Comparison of ENCODE assay signal across 9 mouse cellular contexts in genomic region chr4:136089748-136090583, GRCm38 (mm10). TPM values are rescaled to one million over a fixed set of nuclear protein-coding genes. Genes with fewer than 3 reads are reported as not detected.
DNase-seq lines count a peak whose midpoint lies in the region; ATAC-seq and TF ChIP-seq lines count a peak whose summit lies in the region.
"Had no signal": no experiment of that assay in that cellular context is flagged by ENCODE, and none has a peak within 500 bp of the region (broad histone marks: within the 10 kb centered on the region; RNA-seq: fewer than 3 reads in every experiment).

No protein-coding gene starts in this region.

- 64% methylated on average over 11 of the region's 11 CpGs for WGBS in hindbrain, embryonic 11.5 days

- peak; percentile 60 for ATAC-seq in neutrophil, adult 5-6 weeks (ENCODE audit: extremely low read depth, insufficient number of reproducible peaks, low FRiP score, poor library complexity, severe bottlenecking)
- no peak for ATAC-seq in hindbrain, embryonic 11.5 days (ENCODE audit: low FRiP score)

- H3K27me3 ChIP-seq in CH12.LX (replicated peaks), result peaks cover 12% of the 10 kb centered on the region
- no peaks in the 10 kb centered on the region for H3K27me3 ChIP-seq in hindbrain, embryonic 11.5 days (ENCODE audit: control insufficient read depth, insufficient read depth, low read length)

- H3K4me3 ChIP-seq in CH12.LX (replicated peaks in 1 of 3; ENCODE audit: low read depth in 2 of 3, low read length in 2 of 3, poor library complexity in 1 of 3), result no peak overlapping the region
- no peak overlapping the region for H3K4me3 ChIP-seq in hindbrain, embryonic 11.5 days (ENCODE audit: low read depth, low read length)
- H3K4me3 ChIP-seq: megakaryocyte, embryonic 14.5 days had no signal

- peaks cover 22 to 37% of the 10 kb centered on the region in 2 experiments for H3K4me1 ChIP-seq in CH12.LX (ENCODE audit: control insufficient read depth in 1 of 2, insufficient read depth in 2 of 2)
- H3K4me1 ChIP-seq in hindbrain, embryonic 11.5 days (replicated peaks; ENCODE audit: control insufficient read depth, insufficient read depth, low read length), result no peaks in the 10 kb centered on the region
- H3K4me1 ChIP-seq: megakaryocyte, embryonic 14.5 days had no signal

- dilution Hi-C loops in CH12.LX (cut with MboI; ENCODE audit: extremely low pct_ligation_motif_present, extremely low pct_unique_long_range_greater_than_20kb, low sequenced_read_pairs), result no loop called here

- H3K79me2 ChIP-seq in CH12.LX (replicated peaks; ENCODE audit: control insufficient read depth, extremely low read depth, insufficient read depth, poor library complexity, severe bottlenecking), result no peaks in the 10 kb centered on the region

- peak; percentile 53 for TF ChIP-seq EP300 in CH12.LX (IDR thresholded peaks at IDR 0.05; ENCODE audit: low read length)

- in situ Hi-C loops in CH12.LX (cut with MboI; ENCODE audit: low pct_ligation_motif_present, low pct_unique_long_range_greater_than_20kb, low sequenced_read_pairs), result no loop called here

- H3K36me3 ChIP-seq in CH12.LX (replicated peaks in 1 of 2; ENCODE audit: control insufficient read depth in 1 of 2, insufficient read depth in 1 of 2, low read length in 1 of 2), result no peaks in the 10 kb centered on the region
- no peaks in the 10 kb centered on the region for H3K36me3 ChIP-seq in hindbrain, embryonic 11.5 days (ENCODE audit: control insufficient read depth, insufficient read depth, low read length)

- peak overlapping the region; percentile 74 for H3K27ac ChIP-seq in CH12.LX (ENCODE audit: insufficient read depth, low read depth)
- no peak overlapping the region for H3K27ac ChIP-seq in hindbrain, embryonic 11.5 days (ENCODE audit: low read depth, low read length)

- DNase-seq in adrenal gland, postnatal 14 days, result peak; percentile 31
- DNase-seq in adrenal gland, adult 18-20 months (ENCODE audit: low spot score in 2 of 2), result no peak
- peak; percentile 51 for DNase-seq in CH12.LX (ENCODE audit: extremely low read depth)
- peak; percentile 52 for DNase-seq in kidney, adult 11 months
- no peak for DNase-seq in hindbrain, embryonic 11.5 days (ENCODE audit: low spot score)
- DNase-seq in cerebellum, postnatal 4 days (ENCODE audit: low spot score in 2 of 2), result no peak
- no peak for DNase-seq in ovary, postnatal 36 days (ENCODE audit: low spot score)

- H3K4me2 ChIP-seq in CH12.LX (ENCODE audit: insufficient read depth, low read depth, poor library complexity, severe bottlenecking), result no peak overlapping the region
- no peak overlapping the region for H3K4me2 ChIP-seq in hindbrain, embryonic 11.5 days (replicated peaks; ENCODE audit: low read depth, low read length)

- no peak; the same call in 1 of the 2 replicates for TF ChIP-seq RAD21 in CH12.LX (IDR thresholded peaks at IDR 0.05; ENCODE audit: low read depth, low read length)

- TF ChIP-seq POLR2A in CH12.LX (IDR thresholded peaks at IDR 0.05; ENCODE audit: low read depth, low read length), result peak; percentile 20; the same call in 1 of the 2 replicates

- peaks cover 8% of the 10 kb centered on the region for H3K9me3 ChIP-seq in CH12.LX (replicated peaks; ENCODE audit: low read length)
- no peaks in the 10 kb centered on the region for H3K9me3 ChIP-seq in hindbrain, embryonic 11.5 days (ENCODE audit: control insufficient read depth, low read length)

- H3K9ac ChIP-seq in CH12.LX (ENCODE audit: insufficient read depth, low read depth), result 0 out of 2 replicates have a peak overlapping the region, but pooled peaks have one; percentile 7
- no peak overlapping the region for H3K9ac ChIP-seq in hindbrain, embryonic 11.5 days (ENCODE audit: low read depth, low read length)

- no peak for TF ChIP-seq CTCF in CH12.LX (conservative IDR thresholded peaks at IDR 0.05 in 1 of 2, IDR thresholded peaks at IDR 0.05 in 1 of 2; ENCODE audit: low read depth in 2 of 2, low read length in 2 of 2)

TF ChIP-seq in CH12.LX, 34 proteins besides CTCF, POLR2A, EP300 and RAD21:
- TF ChIP-seq MXI1 (IDR thresholded peaks at IDR 0.05; ENCODE audit: low read depth, low read length) (peak; percentile 43; the same call in 1 of the 2 replicates), TBP (conservative IDR thresholded peaks at IDR 0.05; ENCODE audit: low read depth, low read length) (0 out of 2 replicates have a peak, but pooled peaks have one; percentile 35), ZC3H11A (IDR thresholded peaks at IDR 0.05; ENCODE audit: low read depth, low read length) (no peak), NRF1 (IDR thresholded peaks at IDR 0.05; ENCODE audit: low read depth, low read length) (no peak), ETS1 (conservative IDR thresholded peaks at IDR 0.05; ENCODE audit: low read depth, low read length) (peak; percentile 21), ZNF384 (IDR thresholded peaks at IDR 0.05; ENCODE audit: low read depth, low read length) (peak; percentile 78), HCFC1 (IDR thresholded peaks at IDR 0.05; ENCODE audit: low read depth, low read length) (no peak), SMC3 (IDR thresholded peaks at IDR 0.05; ENCODE audit: low read depth, low read length) (0 out of 2 replicates have a peak, but pooled peaks have one; percentile 6), MYC (IDR thresholded peaks at IDR 0.05; ENCODE audit: low read depth, low read length) (no peak), MAFK (IDR thresholded peaks at IDR 0.05; ENCODE audit: insufficient replicate concordance, low read length) (no peak), JUND (conservative IDR thresholded peaks at IDR 0.05; ENCODE audit: low read depth, low read length) (no peak), IRF4 (IDR thresholded peaks at IDR 0.05; ENCODE audit: low read depth, low read length) (peak; percentile 52; the same call in 1 of the 2 replicates), ELF1 (IDR thresholded peaks at IDR 0.05; ENCODE audit: low read depth, low read length) (peak; percentile 39; the same call in 1 of the 2 replicates), MEF2A (IDR thresholded peaks at IDR 0.05; ENCODE audit: borderline replicate concordance, low read depth, low read length) (peak; percentile 50), BHLHE40 (IDR thresholded peaks at IDR 0.05; ENCODE audit: low read depth, low read length) (peak; percentile 48), UBTF (IDR thresholded peaks at IDR 0.05; ENCODE audit: low read depth, low read length) (no peak), SIN3A (IDR thresholded peaks at IDR 0.05; ENCODE audit: low read length) (0 out of 2 replicates have a peak, but pooled peaks have one; percentile 42), CHD2 (IDR thresholded peaks at IDR 0.05; ENCODE audit: low read length) (no peak), TCF12 (IDR thresholded peaks at IDR 0.05; ENCODE audit: low read depth, low read length) (peak; percentile 81), POLR2AphosphoS2 (IDR thresholded peaks at IDR 0.05; ENCODE audit: low read depth, low read length) (no peak), MAX (IDR thresholded peaks at IDR 0.05; ENCODE audit: low read length) (peak; percentile 51; the same call in 1 of the 2 replicates), USF2 (conservative IDR thresholded peaks at IDR 0.05; ENCODE audit: low read depth, low read length) (no peak), JUN (IDR thresholded peaks at IDR 0.05; ENCODE audit: insufficient read depth, low read depth, low read length) (no peak), E2F4 (IDR thresholded peaks at IDR 0.05; ENCODE audit: insufficient replicate concordance, low read depth, low read length) (no peak), PAX5 (IDR thresholded peaks at IDR 0.05; ENCODE audit: low read length) (no peak), RCOR1 (conservative IDR thresholded peaks at IDR 0.05; ENCODE audit: low read depth, low read length) (0 out of 2 replicates have a peak, but pooled peaks have one; percentile 54), KAT2A (IDR thresholded peaks at IDR 0.05; ENCODE audit: insufficient replicate concordance, low read length) (no peak), GABPA (IDR thresholded peaks at IDR 0.05; ENCODE audit: insufficient replicate concordance, low read depth, low read length) (no peak), ZKSCAN1 (IDR thresholded peaks at IDR 0.05; ENCODE audit: borderline replicate concordance, low read depth, low read length) (no peak), MAZ (IDR thresholded peaks at IDR 0.05; ENCODE audit: low read depth, low read length) (0 out of 2 replicates have a peak, but pooled peaks have one; percentile 53), CHD1 (IDR thresholded peaks at IDR 0.05; ENCODE audit: low read depth, low read length) (peak; percentile 83; the same call in 1 of the 2 replicates), NELFE (IDR thresholded peaks at IDR 0.05; ENCODE audit: low read depth, low read length) (0 out of 2 replicates have a peak, but pooled peaks have one; percentile 35), USF1 (IDR thresholded peaks at IDR 0.05; ENCODE audit: low read depth, low read length) (no peak), ZMIZ1 (IDR thresholded peaks at IDR 0.05; ENCODE audit: low read depth, low read length) (no peak)

RNA-seq across cellular contexts. Expression of gene Rpl11, which starts 36.7 kb away (rescaled TPM):
- total RNA-seq in adrenal gland, postnatal 14 days (2021), result 722 and 781 TPM in 2 replicates
- total RNA-seq in adrenal gland, adult 18-20 months (2021), result 100 to 1,000 TPM; 560 to 640 TPM
- total RNA-seq in CH12.LX (2012; rRNA removed) (2,513 and 2,636 TPM in 2 replicates), CH12.LX (2014; rRNA removed) (1,648 and 1,661 TPM in 2 replicates)
- 1,170 and 1,488 TPM in 2 replicates for polyA plus RNA-seq in CH12.LX (2012; ENCODE audit: insufficient read length, low read depth)
- 333 and 414 TPM in 2 replicates for total RNA-seq in neutrophil, adult 5-6 weeks (2017)
- polyA plus RNA-seq in hindbrain, embryonic 11.5 days (2014; fragmentation: Nextera tagmentation; extraction: Ambion mirVana), result 350 and 354 TPM in 2 replicates

RNA-seq across cellular contexts. Expression of gene Id3, which starts 53.3 kb away (rescaled TPM):
- total RNA-seq in adrenal gland, postnatal 14 days (2021), result 91.3 and 98.0 TPM in 2 replicates
- total RNA-seq in adrenal gland, adult 18-20 months (2021), result 10 to 100 TPM; 47.4 to 77.7 TPM
- total RNA-seq in CH12.LX (2012; rRNA removed) (41.1 and 85.5 TPM in 2 replicates), CH12.LX (2014; rRNA removed) (96.0 and 116 TPM in 2 replicates)
- 17.6 and 18.3 TPM in 2 replicates for polyA plus RNA-seq in CH12.LX (2012; ENCODE audit: insufficient read length, low read depth)
- 25.4 and 29.5 TPM in 2 replicates for total RNA-seq in neutrophil, adult 5-6 weeks (2017)
- 453 and 482 TPM in 2 replicates for polyA plus RNA-seq in hindbrain, embryonic 11.5 days (2014; fragmentation: Nextera tagmentation; extraction: Ambion mirVana)

Comparison
In these comparisons a context has a peak if more than half of its experiments do, and no peak if none do; other contexts are left out.
1. DNase-seq: peak in adrenal gland, postnatal 14 days (single experiment), CH12.LX (single experiment) and kidney, adult 11 months (single experiment); none in adrenal gland, adult 18-20 months (0 of 2), hindbrain, embryonic 11.5 days (single experiment), cerebellum, postnatal 4 days (0 of 2) and ovary, postnatal 36 days (single experiment).